Mouse (Mus musculus): ENCODE results near the gene Lrrc49. TPM values are rescaled to one million over a fixed set of nuclear protein-coding genes. Genes with fewer than 3 reads are reported as not detected.

The Lrrc49 gene
- 20.3 and 21.7 TPM in 2 replicates for polyA plus RNA-seq (2016; fragmentation: Nextera tagmentation; extraction: Ambion mirVana)

GRCm38 (mm10) chr9:60687891-60688324, at the start of gene Lrrc49:
Lrrc49 (minus strand) TSS chr9:60688158.
- 0 out of 2 replicates have a peak, but pooled peaks cover 3% of the 10 kb centered on the region for H3K4me1 ChIP-seq (replicated peaks)
- ATAC-seq (ENCODE audit: insufficient number of reproducible peaks, insufficient read depth, low FRiP score, low TSS enrichment, low read depth): peak; percentile 87
- under 1% methylated on average over 21 of the region's 21 CpGs for WGBS

DNA sequence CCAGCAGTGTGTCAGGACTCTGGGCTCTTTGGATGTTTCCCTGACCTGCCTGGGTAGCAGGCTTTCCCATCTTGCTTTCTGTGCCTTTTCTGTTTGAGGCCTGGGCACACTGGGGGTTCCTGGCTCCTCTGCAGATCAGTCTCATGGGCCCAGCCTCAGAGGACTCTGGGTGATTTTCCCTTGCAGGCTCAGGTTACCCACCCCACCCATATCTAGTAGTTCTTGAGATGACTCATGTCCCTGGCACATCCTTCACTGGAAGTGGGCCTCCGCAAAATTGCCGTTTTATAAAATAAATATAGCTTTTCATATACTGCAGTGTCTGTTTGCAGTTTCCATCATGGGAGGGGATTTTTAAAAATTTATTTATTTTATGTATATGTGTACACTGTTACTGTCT, 46.4 kb upstream of the Lrrc49 start:
- H3K9me3 ChIP-seq: no peaks in the 10 kb centered on the region; the same call in 1 of the 2 replicates
- 97% methylated on average over 2 of the region's 2 CpGs for WGBS
- H3K27me3 ChIP-seq: no peaks in the 10 kb centered on the region
- H3K4me2 ChIP-seq: no peak overlapping the region
- no peaks in the 10 kb centered on the region for H3K4me1 ChIP-seq (replicated peaks)
- no peak overlapping the region for H3K27ac ChIP-seq
- ATAC-seq (ENCODE audit: insufficient number of reproducible peaks, insufficient read depth, low FRiP score, low TSS enrichment, low read depth): no peak
- H3K36me3 ChIP-seq: peaks cover 7% of the 10 kb centered on the region
- no peak overlapping the region for H3K4me3 ChIP-seq (replicated peaks)
- no peak overlapping the region for H3K9ac ChIP-seq (replicated peaks)

More at GRCm38 (mm10) chr9:60687891-60688324, at the start of gene Lrrc49:
- Histone ChIP-seq H3K4me2 (peak within 1 kb of the TSS; percentile 65), H3K27me3 (no peaks in the 10 kb centered on the region), H3K36me3 (peaks cover 9% of the 10 kb centered on the region), H3K4me3 (replicated peaks) (peak within 1 kb of the TSS; percentile 64), H3K27ac (peak within 1 kb of the TSS; percentile 83), H3K9me3 (no peaks in the 10 kb centered on the region), H3K9ac (replicated peaks) (peak within 1 kb of the TSS; percentile 56)

- Histone ChIP-seq H3K36me3 (peaks cover 2% of the 10 kb centered on the region; the same call in 1 of the 2 replicates), H3K9ac (replicated peaks) (no peak overlapping the region), H3K27me3 (no peaks in the 10 kb centered on the region; the same call in 1 of the 2 replicates), H3K9me3 (0 out of 2 replicates have a peak, but pooled peaks cover 4% of the 10 kb centered on the region), H3K4me3 (replicated peaks) (no peak overlapping the region), H3K27ac (no peak overlapping the region), H3K4me1 (replicated peaks) (no peaks in the 10 kb centered on the region), H3K4me2 (no peak overlapping the region)
- WGBS: 87% methylated on average over 7 of the region's 7 CpGs
- no peak for ATAC-seq (ENCODE audit: insufficient number of reproducible peaks, insufficient read depth, low FRiP score, low TSS enrichment, low read depth)
Observed at GRCm38 (mm10) chr9:60724968-60725367, 37.0 kb upstream of the Lrrc49 start.

DNA sequence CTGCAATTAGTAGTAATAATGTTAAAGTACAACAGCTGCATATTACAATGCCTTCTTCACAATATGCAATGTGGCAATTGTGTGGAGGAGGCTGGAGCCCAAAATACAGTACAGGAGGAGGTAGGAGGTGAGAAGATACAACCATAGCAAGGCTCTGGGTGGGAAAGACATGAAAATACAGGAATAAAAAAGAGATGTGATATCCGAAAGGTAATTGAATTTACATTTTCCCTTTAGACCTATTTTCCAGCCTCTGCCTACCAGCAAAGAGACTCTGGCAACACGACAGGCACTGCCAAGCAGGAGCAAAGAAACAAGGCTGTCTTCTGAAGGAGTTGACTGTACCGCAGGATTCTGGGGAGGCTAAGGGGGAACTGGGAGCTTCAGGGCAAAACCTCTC, 31.7 kb upstream of the Lrrc49 start:
- H3K36me3 ChIP-seq: no peaks in the 10 kb centered on the region
- peaks cover under 1% of the 10 kb centered on the region; the same call in 1 of the 2 replicates for H3K27me3 ChIP-seq
- no peak for ATAC-seq (ENCODE audit: insufficient number of reproducible peaks, insufficient read depth, low FRiP score, low TSS enrichment, low read depth)
- H3K9ac ChIP-seq (replicated peaks): no peak overlapping the region
- H3K4me3 ChIP-seq (replicated peaks): no peak overlapping the region
- H3K4me1 ChIP-seq (replicated peaks): no peaks in the 10 kb centered on the region
- no peak overlapping the region for H3K4me2 ChIP-seq
- no peak overlapping the region for H3K27ac ChIP-seq
- 81% methylated on average over 3 of the region's 3 CpGs for WGBS
- H3K9me3 ChIP-seq: 0 out of 2 replicates have a peak, but pooled peaks cover 5% of the 10 kb centered on the region

DNA sequence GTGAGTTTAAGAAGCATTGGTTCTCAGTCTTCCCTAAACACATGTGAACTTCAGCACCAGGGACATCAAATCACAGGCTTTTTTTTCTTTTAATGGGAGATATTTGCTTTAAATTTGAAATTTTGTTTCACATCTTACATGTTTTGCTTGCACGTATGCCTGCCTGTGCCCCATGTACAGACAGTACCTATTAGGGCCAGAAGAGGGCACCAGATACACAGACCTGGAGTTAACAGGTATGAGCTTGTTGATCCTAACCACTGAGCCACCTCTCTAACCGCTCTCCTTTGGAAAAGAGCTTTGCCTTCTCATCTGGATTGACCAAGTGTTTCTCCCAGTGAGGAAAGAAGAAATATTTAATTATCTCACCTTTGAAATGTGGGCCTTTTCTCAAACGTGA, 30.3 kb upstream of the Lrrc49 start:
- H3K4me2 ChIP-seq: no peak overlapping the region
- H3K9ac ChIP-seq (replicated peaks): no peak overlapping the region
- H3K4me3 ChIP-seq (replicated peaks): no peak overlapping the region
- H3K9me3 ChIP-seq: 0 out of 2 replicates have a peak, but pooled peaks cover 5% of the 10 kb centered on the region
- H3K36me3 ChIP-seq: no peaks in the 10 kb centered on the region
- H3K4me1 ChIP-seq (replicated peaks): peaks cover 5% of the 10 kb centered on the region; the same call in 1 of the 2 replicates
- peaks cover 14% of the 10 kb centered on the region for H3K27me3 ChIP-seq
- WGBS: 65% methylated on average over 3 of the region's 3 CpGs
- H3K27ac ChIP-seq: no peak overlapping the region
- ATAC-seq (ENCODE audit: insufficient number of reproducible peaks, insufficient read depth, low FRiP score, low TSS enrichment, low read depth): no peak

DNA sequence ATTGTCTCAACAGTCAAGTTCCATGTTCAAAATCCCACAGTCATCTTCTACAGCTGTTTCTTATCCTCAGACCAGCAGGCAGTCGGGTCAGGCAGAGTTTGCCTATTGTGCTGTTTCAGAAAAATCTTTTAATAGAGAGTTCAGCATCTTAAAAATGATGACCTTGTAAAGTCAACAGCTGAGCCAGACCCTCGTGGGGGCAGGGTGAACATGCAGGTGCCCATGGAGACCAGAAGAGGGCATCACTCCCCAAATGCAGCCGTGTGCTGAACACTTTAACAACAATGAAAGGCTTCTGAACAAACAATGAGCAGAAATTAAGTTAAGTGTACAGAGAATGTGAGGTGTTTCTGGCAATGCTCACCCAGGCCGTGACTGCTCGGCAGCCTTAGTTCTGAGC, 27.9 kb upstream of the Lrrc49 start:
- no peak for ATAC-seq (ENCODE audit: insufficient number of reproducible peaks, insufficient read depth, low FRiP score, low TSS enrichment, low read depth)
- no peak overlapping the region for H3K4me3 ChIP-seq (replicated peaks)
- H3K27me3 ChIP-seq: peaks cover 17% of the 10 kb centered on the region
- H3K4me2 ChIP-seq: no peak overlapping the region
- WGBS: 63% methylated on average over 5 of the region's 5 CpGs
- H3K4me1 ChIP-seq (replicated peaks): peaks cover 7% of the 10 kb centered on the region; the same call in 1 of the 2 replicates
- no peaks in the 10 kb centered on the region for H3K36me3 ChIP-seq
- no peak overlapping the region for H3K27ac ChIP-seq
- no peak overlapping the region for H3K9ac ChIP-seq (replicated peaks)
- 0 out of 2 replicates have a peak, but pooled peaks cover 5% of the 10 kb centered on the region for H3K9me3 ChIP-seq

DNA sequence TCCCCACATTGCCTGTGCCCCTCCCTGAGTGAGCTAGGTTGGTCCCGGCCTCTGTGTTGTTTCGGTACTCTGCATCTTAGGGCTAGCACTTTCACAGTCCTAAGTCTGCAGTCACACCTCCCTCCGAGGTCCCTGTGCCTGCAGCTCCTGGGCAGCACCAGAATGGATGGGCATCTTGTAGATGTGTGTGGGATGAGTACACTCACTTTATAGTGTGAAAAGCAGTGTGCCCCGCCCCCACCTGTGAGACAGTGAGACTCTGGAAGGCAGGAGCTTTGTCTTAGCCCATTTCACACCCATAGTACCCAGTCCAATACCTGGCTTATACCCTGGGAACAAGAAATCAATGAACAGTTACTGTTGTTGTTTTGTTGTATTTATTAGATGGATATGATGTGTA, 27.3 kb upstream of the Lrrc49 start:
- Histone ChIP-seq H3K4me3 (replicated peaks) (no peak overlapping the region), H3K36me3 (no peaks in the 10 kb centered on the region), H3K9me3 (0 out of 2 replicates have a peak, but pooled peaks cover 5% of the 10 kb centered on the region), H3K27ac (no peak overlapping the region), H3K4me2 (no peak overlapping the region), H3K4me1 (replicated peaks) (peaks cover 7% of the 10 kb centered on the region; the same call in 1 of the 2 replicates), H3K27me3 (peaks cover 17% of the 10 kb centered on the region), H3K9ac (replicated peaks) (no peak overlapping the region)
- 83% methylated on average over 4 of the region's 4 CpGs for WGBS
- ATAC-seq (ENCODE audit: insufficient number of reproducible peaks, insufficient read depth, low FRiP score, low TSS enrichment, low read depth): no peak

GRCm38 (mm10) chr9:60714191-60714590, 26.2 kb upstream of the Lrrc49 start:
- Histone ChIP-seq H3K27ac (no peak overlapping the region), H3K4me3 (replicated peaks) (no peak overlapping the region), H3K27me3 (peaks cover 17% of the 10 kb centered on the region), H3K9me3 (0 out of 2 replicates have a peak, but pooled peaks cover 5% of the 10 kb centered on the region), H3K36me3 (no peaks in the 10 kb centered on the region), H3K4me1 (replicated peaks) (peaks cover 7% of the 10 kb centered on the region; the same call in 1 of the 2 replicates), H3K4me2 (no peak overlapping the region), H3K9ac (replicated peaks) (no peak overlapping the region)
- WGBS: 88% methylated on average over 6 of the region's 6 CpGs
- ATAC-seq (ENCODE audit: insufficient number of reproducible peaks, insufficient read depth, low FRiP score, low TSS enrichment, low read depth): no peak

DNA sequence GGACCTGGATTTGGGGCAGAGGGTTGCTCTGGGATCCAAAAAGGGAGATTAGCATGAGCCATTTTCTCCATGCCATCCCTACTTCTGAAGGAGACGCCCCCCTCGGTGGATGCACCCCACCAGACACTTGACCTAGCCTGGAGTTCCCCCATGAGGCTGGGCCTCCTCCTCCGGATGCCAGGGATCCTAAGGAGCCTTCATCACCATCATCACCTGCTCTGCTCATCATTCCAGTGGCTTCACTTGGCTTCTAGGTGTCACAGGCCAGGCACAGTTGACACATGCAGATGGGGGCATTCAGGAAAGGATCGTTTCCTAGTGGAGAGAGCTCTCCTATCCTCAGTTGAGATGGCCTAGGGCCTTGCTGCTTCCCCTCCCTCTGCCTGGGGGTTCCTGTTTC, 25.7 kb upstream of the Lrrc49 start:
- H3K27me3 ChIP-seq: peaks cover 17% of the 10 kb centered on the region
- ATAC-seq (ENCODE audit: insufficient number of reproducible peaks, insufficient read depth, low FRiP score, low TSS enrichment, low read depth): no peak
- peak overlapping the region; percentile 66 for H3K4me3 ChIP-seq (replicated peaks)
- 0 out of 2 replicates have a peak, but pooled peaks cover 5% of the 10 kb centered on the region for H3K9me3 ChIP-seq
- H3K4me1 ChIP-seq (replicated peaks): peaks cover 7% of the 10 kb centered on the region; the same call in 1 of the 2 replicates
- 34% methylated on average over 4 of the region's 4 CpGs for WGBS
- no peak overlapping the region for H3K27ac ChIP-seq
- H3K9ac ChIP-seq (replicated peaks): peak overlapping the region; percentile 76; the same call in 1 of the 2 replicates
- H3K36me3 ChIP-seq: no peaks in the 10 kb centered on the region
- H3K4me2 ChIP-seq: peak overlapping the region; percentile 98

GRCm38 (mm10) chr9:60712771-60713541, 25.0 kb upstream of the Lrrc49 start, which contains the start of gene Larp6:
Larp6 (plus strand) TSS chr9:60712989.
- peaks cover 17% of the 10 kb centered on the region for H3K27me3 ChIP-seq
- H3K4me1 ChIP-seq (replicated peaks): peaks cover 7% of the 10 kb centered on the region; the same call in 1 of the 2 replicates
- H3K4me2 ChIP-seq: peak within 1 kb of the TSS; percentile 98
- H3K4me3 ChIP-seq (replicated peaks): peak within 1 kb of the TSS; percentile 66
- no peak within 1 kb of the TSS for H3K27ac ChIP-seq
- H3K9me3 ChIP-seq: 0 out of 2 replicates have a peak, but pooled peaks cover 5% of the 10 kb centered on the region
- peak within 1 kb of the TSS; percentile 76 for H3K9ac ChIP-seq (replicated peaks)
- H3K36me3 ChIP-seq: no peaks in the 10 kb centered on the region
- no peak for ATAC-seq (ENCODE audit: insufficient number of reproducible peaks, insufficient read depth, low FRiP score, low TSS enrichment, low read depth)
- 2% methylated on average over 66 of the region's 66 CpGs for WGBS

DNA sequence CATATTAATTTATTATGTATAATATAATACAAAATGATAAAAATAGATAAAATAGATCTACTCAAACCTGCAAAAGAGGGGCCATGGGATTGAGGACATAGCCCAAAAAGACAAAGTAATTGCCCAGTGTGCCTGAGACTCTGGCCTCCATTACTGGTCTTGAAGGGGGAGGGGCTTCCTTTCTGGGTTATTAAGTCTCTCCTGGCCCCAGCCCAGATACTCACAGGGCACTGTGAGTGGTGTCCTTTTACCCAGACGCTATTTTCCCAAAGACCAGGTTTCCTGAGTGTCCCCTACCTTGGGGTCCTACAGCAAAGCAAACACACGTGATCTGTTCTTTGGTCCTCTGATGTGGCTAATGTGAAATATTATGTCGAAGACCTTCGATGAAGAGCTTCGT, 24.1 kb upstream of the Lrrc49 start:
- Histone ChIP-seq H3K27me3 (peaks cover 17% of the 10 kb centered on the region), H3K27ac (no peak overlapping the region), H3K9me3 (0 out of 2 replicates have a peak, but pooled peaks cover 5% of the 10 kb centered on the region), H3K4me2 (no peak overlapping the region), H3K4me1 (replicated peaks) (peaks cover 7% of the 10 kb centered on the region; the same call in 1 of the 2 replicates), H3K4me3 (replicated peaks) (no peak overlapping the region), H3K9ac (replicated peaks) (no peak overlapping the region), H3K36me3 (no peaks in the 10 kb centered on the region)
- WGBS: 77% methylated on average over 5 of the region's 5 CpGs
- no peak for ATAC-seq (ENCODE audit: insufficient number of reproducible peaks, insufficient read depth, low FRiP score, low TSS enrichment, low read depth)
